Mouse (Mus musculus): ENCODE results near the gene Atg4c. TPM values are rescaled to one million over a fixed set of nuclear protein-coding genes. Genes with fewer than 3 reads are reported as not detected.

Atg4c gene
- polyA plus RNA-seq, 1 experiment from 2014 or later: 22.1 TPM

DNA sequence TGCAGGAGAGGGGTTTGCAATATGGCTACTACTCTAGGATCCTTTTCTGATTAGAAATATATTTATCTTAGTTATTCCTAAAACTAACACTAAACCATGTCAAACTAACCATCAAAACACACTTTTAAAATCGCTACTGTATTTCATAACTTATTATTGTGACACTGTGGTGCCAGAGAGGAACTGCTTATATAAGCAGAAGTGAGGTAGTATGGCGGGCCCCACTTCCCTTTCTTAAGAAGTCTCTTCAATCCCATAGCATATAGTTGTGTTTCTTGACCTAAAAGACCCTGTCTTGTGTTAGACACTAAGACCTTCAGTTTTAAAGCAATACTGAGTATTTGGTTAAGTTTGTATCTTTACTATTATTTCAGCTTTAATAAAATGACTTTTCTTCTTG lies 31.1 kb downstream of the Atg4c start:
- Histone ChIP-seq H3K36me3 (peaks cover 15% of the 10 kb centered on the region), H3K4me2 (replicated peaks) (no peak overlapping the region), H3K4me3 (no peak overlapping the region), H3K9me3 (no peaks in the 10 kb centered on the region), H3K27ac (no peak overlapping the region), H3K4me1 (no peaks in the 10 kb centered on the region), H3K9ac (no peak overlapping the region), H3K27me3 (no peaks in the 10 kb centered on the region)
- 92% methylated on average over 2 of the region's 2 CpGs for WGBS
- no peak for ATAC-seq (ENCODE audit: insufficient number of reproducible peaks, insufficient read depth, low FRiP score, low TSS enrichment)

DNA sequence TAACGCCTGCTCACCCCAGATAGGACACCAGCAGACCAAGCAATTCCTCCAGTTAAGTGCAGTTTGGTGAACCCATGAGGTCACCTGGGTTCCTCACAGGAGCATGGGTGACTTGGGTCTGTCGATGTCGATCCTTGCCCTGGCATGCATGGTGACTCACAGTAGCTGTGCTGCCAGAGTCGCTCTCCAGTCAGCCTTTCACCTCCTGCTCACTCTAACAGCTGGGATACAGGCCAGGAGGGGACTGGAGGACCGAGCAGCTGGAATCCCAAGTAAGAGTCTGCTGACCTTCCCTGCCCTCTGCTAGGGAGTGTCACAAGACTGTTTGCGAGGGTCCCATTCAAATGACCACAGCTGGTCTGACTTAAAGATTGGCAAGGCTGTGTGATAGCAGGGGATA lies 33.5 kb downstream of the Atg4c start:
- H3K4me3 ChIP-seq: no peak overlapping the region
- H3K27me3 ChIP-seq: no peaks in the 10 kb centered on the region
- peaks cover 12% of the 10 kb centered on the region for H3K36me3 ChIP-seq
- 71% methylated on average over 6 of the region's 6 CpGs for WGBS
- H3K4me1 ChIP-seq: no peaks in the 10 kb centered on the region
- ATAC-seq (ENCODE audit: insufficient number of reproducible peaks, insufficient read depth, low FRiP score, low TSS enrichment): no peak
- H3K27ac ChIP-seq: no peak overlapping the region
- no peak overlapping the region for H3K9ac ChIP-seq
- H3K9me3 ChIP-seq: no peaks in the 10 kb centered on the region
- no peak overlapping the region for H3K4me2 ChIP-seq (replicated peaks)

DNA sequence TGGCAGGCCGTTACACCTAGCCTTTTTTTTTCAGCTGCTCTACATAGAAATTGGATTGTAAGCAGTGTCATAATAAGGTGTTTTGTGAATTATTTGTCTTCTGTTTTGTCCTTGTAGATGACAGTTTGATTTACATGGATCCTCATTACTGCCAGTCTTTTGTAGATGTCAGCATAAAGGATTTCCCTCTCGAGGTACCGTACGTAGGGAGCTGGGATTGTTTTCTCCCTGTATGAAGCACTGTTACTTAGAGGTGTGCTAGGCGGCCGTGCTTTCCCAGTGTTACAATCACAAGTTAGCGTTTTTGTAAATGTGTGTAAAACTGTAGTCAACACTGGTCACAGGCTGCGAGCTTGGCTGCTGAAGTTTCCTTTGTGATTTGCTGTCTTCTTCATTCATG lies 35.6 kb downstream of the Atg4c start:
- Histone ChIP-seq H3K36me3 (peaks cover 9% of the 10 kb centered on the region), H3K27me3 (no peaks in the 10 kb centered on the region), H3K27ac (no peak overlapping the region), H3K9ac (no peak overlapping the region), H3K9me3 (no peaks in the 10 kb centered on the region), H3K4me3 (no peak overlapping the region), H3K4me2 (replicated peaks) (no peak overlapping the region), H3K4me1 (no peaks in the 10 kb centered on the region)
- no peak for ATAC-seq (ENCODE audit: insufficient number of reproducible peaks, insufficient read depth, low FRiP score, low TSS enrichment)
- WGBS: 89% methylated on average over 8 of the region's 8 CpGs

DNA sequence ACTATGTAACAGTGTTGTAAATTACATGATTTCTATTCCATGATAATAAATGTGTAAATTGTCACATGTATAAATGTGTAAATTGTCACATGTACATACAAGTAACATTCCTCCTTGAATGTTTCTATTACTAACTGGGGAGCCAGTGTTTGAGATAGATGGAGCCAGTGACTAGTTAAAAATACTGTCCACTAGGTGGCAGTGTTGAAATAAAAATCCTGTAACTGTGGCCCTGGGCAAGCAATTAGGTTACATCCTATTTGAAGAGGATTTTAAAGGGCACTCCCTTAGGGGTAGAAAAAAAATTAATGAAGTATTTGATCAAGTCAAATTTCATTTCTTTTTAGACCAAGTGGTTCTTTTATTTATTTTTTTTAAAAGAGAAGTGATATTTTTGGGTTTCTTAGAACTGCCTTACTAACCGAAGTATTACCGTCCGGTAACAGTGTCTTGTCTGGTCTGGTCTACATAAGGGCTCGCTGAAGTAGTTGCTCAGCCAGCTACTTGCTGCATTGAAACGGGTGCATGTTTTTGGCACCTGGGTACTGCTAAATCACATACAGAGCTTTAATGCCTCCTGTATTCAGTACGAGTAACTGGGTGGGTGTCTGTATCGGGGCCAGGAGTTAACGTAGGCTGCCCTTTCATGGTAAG lies 41.6 kb downstream of the Atg4c start:
- Histone ChIP-seq H3K9me3 (no peaks in the 10 kb centered on the region), H3K4me3 (no peak overlapping the region), H3K4me1 (no peaks in the 10 kb centered on the region), H3K36me3 (no peaks in the 10 kb centered on the region), H3K4me2 (replicated peaks) (no peak overlapping the region), H3K9ac (no peak overlapping the region), H3K27ac (no peak overlapping the region), H3K27me3 (no peaks in the 10 kb centered on the region)
- 86% methylated on average over 8 of the region's 8 CpGs for WGBS
- ATAC-seq (ENCODE audit: insufficient number of reproducible peaks, insufficient read depth, low FRiP score, low TSS enrichment): no peak

DNA sequence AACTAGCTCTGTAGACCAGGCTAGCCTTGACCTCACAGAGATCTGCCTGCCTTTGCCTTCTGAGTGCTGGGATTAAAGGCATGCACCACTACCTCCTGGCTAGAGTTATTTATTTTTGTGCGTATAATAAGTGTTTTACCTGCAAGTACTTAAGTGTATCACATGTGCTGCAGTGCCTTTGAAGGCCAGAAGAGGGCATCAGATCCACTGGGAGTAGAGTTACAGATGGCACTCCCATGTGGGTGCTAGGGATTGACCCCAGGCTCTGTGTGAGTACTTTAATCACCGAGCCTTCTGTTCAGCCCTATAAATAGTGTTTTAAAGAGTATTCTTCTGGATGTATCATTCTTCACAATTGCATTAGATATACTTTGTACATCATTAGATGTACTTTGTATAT lies 44.6 kb downstream of the Atg4c start:
- no peak overlapping the region for H3K27ac ChIP-seq
- no peak overlapping the region for H3K4me2 ChIP-seq (replicated peaks)
- no peak overlapping the region for H3K9ac ChIP-seq
- no peaks in the 10 kb centered on the region for H3K4me1 ChIP-seq
- no peaks in the 10 kb centered on the region for H3K9me3 ChIP-seq
- no peak overlapping the region for H3K4me3 ChIP-seq
- no peaks in the 10 kb centered on the region for H3K27me3 ChIP-seq
- 91% methylated on average over 2 of the region's 2 CpGs for WGBS
- H3K36me3 ChIP-seq: no peaks in the 10 kb centered on the region
- no peak for ATAC-seq (ENCODE audit: insufficient number of reproducible peaks, insufficient read depth, low FRiP score, low TSS enrichment)

DNA sequence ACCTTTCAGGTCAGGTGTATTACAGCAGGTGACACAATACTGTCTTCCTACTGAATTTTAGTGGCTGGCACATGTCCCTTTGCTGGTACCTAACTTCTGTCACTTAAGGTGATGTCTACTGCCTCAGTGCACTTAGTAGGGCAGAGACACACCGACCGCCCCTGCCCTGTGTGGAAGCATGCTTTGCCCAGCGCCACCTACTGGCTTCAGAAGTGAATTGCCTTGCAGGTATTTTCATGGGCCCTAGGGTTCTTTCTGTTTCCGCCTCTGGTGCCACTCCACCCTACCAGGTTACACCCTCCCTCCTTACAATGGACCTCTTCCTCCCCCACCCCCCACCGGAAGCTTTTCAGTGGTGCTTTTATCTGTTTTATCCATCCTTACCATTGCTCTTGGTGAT lies 47.9 kb downstream of the Atg4c start:
- H3K36me3 ChIP-seq: no peaks in the 10 kb centered on the region
- no peak overlapping the region for H3K27ac ChIP-seq
- 49% methylated on average over 5 of the region's 5 CpGs for WGBS
- no peaks in the 10 kb centered on the region for H3K27me3 ChIP-seq
- H3K9me3 ChIP-seq: no peaks in the 10 kb centered on the region
- H3K4me3 ChIP-seq: no peak overlapping the region
- no peak overlapping the region for H3K9ac ChIP-seq
- no peaks in the 10 kb centered on the region for H3K4me1 ChIP-seq
- ATAC-seq (ENCODE audit: insufficient number of reproducible peaks, insufficient read depth, low FRiP score, low TSS enrichment): no peak
- no peak overlapping the region for H3K4me2 ChIP-seq (replicated peaks)

DNA sequence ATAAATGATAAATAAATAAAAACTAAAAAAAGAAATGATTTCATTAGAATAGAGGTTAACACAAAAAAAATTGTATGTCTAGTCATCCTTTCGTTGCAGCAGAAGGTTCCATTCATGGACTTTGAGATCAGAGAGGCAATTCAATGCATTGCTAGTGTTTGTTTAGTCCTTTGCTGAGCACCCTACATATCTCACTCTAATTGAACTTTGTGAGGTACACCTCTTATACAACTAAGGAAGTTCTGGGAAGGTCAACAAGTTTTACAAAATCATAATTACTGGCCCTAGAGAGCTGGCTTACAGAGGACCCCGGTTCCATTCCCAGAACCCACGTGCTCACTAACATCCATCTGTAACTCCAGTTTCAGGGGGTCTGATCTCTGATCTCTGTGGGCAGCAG lies 55.6 kb downstream of the Atg4c start:
- H3K4me2 ChIP-seq (replicated peaks): no peak overlapping the region
- no peak for ATAC-seq (ENCODE audit: insufficient number of reproducible peaks, insufficient read depth, low FRiP score, low TSS enrichment)
- no peaks in the 10 kb centered on the region for H3K9me3 ChIP-seq
- H3K27ac ChIP-seq: no peak overlapping the region
- WGBS: 93% methylated on average over 3 of the region's 3 CpGs
- H3K36me3 ChIP-seq: no peaks in the 10 kb centered on the region
- H3K9ac ChIP-seq: no peak overlapping the region
- no peaks in the 10 kb centered on the region for H3K4me1 ChIP-seq
- no peak overlapping the region for H3K4me3 ChIP-seq
- H3K27me3 ChIP-seq: no peaks in the 10 kb centered on the region

DNA sequence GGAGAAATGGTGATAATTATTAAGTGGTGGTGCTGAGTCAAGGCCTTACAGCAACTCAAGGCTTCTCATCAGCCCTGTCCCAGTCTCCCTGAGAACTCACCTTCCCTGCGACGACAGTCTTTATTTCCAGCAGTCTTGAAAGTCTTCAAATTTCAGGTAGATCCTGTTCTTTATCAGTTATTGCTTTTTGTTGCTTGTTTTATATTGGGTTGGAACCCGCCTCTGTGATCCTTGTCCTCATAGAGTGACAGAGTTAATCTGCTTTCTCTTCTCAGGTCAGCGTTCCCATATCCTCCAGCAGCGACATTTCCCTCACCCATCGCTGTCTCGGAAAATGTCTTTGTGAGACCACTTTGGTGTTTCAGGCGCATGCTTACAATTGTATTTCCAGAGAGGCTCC lies 56.1 kb downstream of the Atg4c start:
- no peak overlapping the region for H3K9ac ChIP-seq
- 94% methylated on average over 8 of the region's 8 CpGs for WGBS
- ATAC-seq (ENCODE audit: insufficient number of reproducible peaks, insufficient read depth, low FRiP score, low TSS enrichment): no peak
- H3K27me3 ChIP-seq: no peaks in the 10 kb centered on the region
- no peaks in the 10 kb centered on the region for H3K4me1 ChIP-seq
- no peak overlapping the region for H3K4me2 ChIP-seq (replicated peaks)
- no peaks in the 10 kb centered on the region for H3K9me3 ChIP-seq
- H3K27ac ChIP-seq: no peak overlapping the region
- H3K36me3 ChIP-seq: no peaks in the 10 kb centered on the region
- no peak overlapping the region for H3K4me3 ChIP-seq

DNA sequence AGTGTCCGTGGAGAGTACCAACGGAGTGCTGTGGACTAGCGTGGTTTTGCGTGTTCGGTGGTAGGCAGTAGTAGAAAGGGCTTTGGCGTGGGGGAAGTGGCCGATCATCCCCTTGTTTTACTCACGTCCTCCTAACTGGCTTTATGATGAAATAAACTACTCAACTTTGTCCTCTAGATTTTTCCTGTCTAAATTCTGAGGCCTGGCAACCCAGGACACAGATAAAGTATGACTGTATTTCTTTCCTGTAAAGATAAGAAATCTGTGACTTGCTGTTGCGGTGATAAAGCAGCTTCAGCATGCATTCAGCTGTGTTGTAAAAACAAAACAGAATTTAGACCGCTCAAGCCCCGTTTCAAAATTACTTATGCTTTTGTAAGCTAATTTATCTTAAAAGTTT lies 59.2 kb downstream of the Atg4c start:
- H3K9me3 ChIP-seq: no peaks in the 10 kb centered on the region
- no peak overlapping the region for H3K4me3 ChIP-seq
- no peaks in the 10 kb centered on the region for H3K27me3 ChIP-seq
- no peak overlapping the region for H3K27ac ChIP-seq
- WGBS: 93% methylated on average over 11 of the region's 11 CpGs
- ATAC-seq (ENCODE audit: insufficient number of reproducible peaks, insufficient read depth, low FRiP score, low TSS enrichment): no peak
- H3K36me3 ChIP-seq: no peaks in the 10 kb centered on the region
- no peaks in the 10 kb centered on the region for H3K4me1 ChIP-seq
- H3K9ac ChIP-seq: no peak overlapping the region
- H3K4me2 ChIP-seq (replicated peaks): no peak overlapping the region

DNA sequence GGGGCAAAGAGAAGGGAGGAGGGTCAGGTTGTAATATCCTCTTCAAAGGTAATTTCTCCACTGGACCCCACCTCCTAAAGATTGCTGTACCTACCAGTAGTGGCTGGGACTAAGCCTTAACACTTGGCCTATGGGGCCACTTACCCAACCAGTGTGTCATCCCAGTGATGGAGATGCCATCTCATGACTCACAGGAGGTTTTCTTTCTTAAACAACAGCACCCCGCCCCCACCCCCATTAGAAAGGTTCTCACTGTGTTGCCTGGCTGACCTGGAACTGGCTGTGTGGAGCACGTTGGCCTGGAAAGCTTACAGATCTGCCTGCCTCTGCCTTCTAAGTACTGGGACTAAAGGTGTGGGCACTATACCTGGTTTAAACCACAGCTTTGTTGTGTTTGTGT lies 69.5 kb downstream of the Atg4c start:
- no peak for ATAC-seq (ENCODE audit: insufficient number of reproducible peaks, insufficient read depth, low FRiP score, low TSS enrichment)
- Histone ChIP-seq H3K27ac (no peak overlapping the region), H3K4me1 (no peaks in the 10 kb centered on the region), H3K9ac (no peak overlapping the region), H3K4me3 (no peak overlapping the region), H3K4me2 (replicated peaks) (no peak overlapping the region), H3K9me3 (no peaks in the 10 kb centered on the region), H3K27me3 (no peaks in the 10 kb centered on the region), H3K36me3 (no peaks in the 10 kb centered on the region)
- 81% methylated on average over 2 of the region's 2 CpGs for WGBS

DNA sequence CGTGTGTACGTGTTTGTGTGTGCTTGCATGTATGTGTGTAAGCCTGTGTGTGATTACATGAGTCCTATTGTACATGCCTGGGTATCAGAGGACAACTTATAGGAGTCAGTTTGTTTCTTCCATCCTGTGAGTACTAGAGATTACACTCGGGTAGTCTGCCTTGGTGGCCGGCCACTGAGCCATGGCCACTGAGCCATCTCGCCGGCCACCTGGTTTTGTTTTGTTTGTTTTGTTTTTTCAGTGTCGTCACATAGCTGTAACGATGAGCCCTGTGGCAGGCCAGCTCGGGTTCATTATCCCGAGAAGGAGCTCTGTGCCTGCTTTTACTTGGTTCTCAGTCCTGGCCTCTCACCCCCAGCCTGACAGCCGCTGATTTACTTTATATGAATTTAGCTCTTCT lies 69.9 kb downstream of the Atg4c start:
- Histone ChIP-seq H3K4me2 (replicated peaks) (no peak overlapping the region), H3K4me1 (no peaks in the 10 kb centered on the region), H3K4me3 (no peak overlapping the region), H3K36me3 (no peaks in the 10 kb centered on the region), H3K27ac (no peak overlapping the region), H3K9me3 (no peaks in the 10 kb centered on the region), H3K27me3 (no peaks in the 10 kb centered on the region), H3K9ac (no peak overlapping the region)
- ATAC-seq (ENCODE audit: insufficient number of reproducible peaks, insufficient read depth, low FRiP score, low TSS enrichment): no peak
- 52% methylated on average over 11 of the region's 11 CpGs for WGBS

DNA sequence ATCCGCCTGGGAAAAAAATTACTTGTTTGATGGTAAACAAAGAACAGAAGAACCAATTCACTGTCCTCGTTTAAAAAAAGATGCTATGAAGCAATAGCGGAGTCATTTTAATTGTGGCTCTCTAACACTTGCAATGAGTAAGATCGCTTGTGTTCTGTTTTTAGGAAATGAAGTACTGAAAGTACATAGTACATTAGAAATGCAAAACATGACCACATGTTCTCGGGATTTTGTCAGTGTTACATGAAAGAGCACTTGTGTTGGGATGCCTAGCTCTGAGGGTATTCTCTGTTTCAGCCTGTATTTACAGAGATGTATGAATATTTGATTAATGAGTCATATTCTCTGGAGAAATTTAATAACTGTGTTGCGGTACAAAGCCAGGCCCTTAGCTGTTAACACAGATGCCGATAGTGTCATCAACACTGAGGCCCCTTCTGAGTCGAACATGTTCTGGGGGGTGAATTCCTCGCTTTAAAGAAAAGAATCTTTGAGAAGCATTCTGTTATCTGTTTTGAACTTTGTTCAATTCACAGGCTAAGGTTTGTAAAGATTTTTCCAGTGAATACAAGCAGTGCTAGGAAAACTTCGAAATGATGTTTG lies 73.2 kb downstream of the Atg4c start:
- H3K4me3 ChIP-seq: no peak overlapping the region
- ATAC-seq (ENCODE audit: insufficient number of reproducible peaks, insufficient read depth, low FRiP score, low TSS enrichment): no peak
- H3K9ac ChIP-seq: no peak overlapping the region
- H3K4me2 ChIP-seq (replicated peaks): no peak overlapping the region
- H3K27me3 ChIP-seq: no peaks in the 10 kb centered on the region
- H3K27ac ChIP-seq: no peak overlapping the region
- no peaks in the 10 kb centered on the region for H3K9me3 ChIP-seq
- no peaks in the 10 kb centered on the region for H3K4me1 ChIP-seq
- peaks cover 3% of the 10 kb centered on the region; the same call in 1 of the 2 replicates for H3K36me3 ChIP-seq
- 77% methylated on average over 10 of the region's 10 CpGs for WGBS

All from embryonic facial prominence, embryonic 12.5 days (tissue).